Mouse (Mus musculus): Measurements from ENCODE around the gene Atp12a.

Atp12a gene

GRCm38 (mm10) chr14:56364711-56365237 is at the start of gene Atp12a:
TSS of gene Atp12a (plus strand) at chr14:56365068.
- DNase-seq = no peak

GRCm38 (mm10) chr14:56315519-56315918 is 49.3 kb upstream of the Atp12a start:
- DNase-seq = no peak

- no peak for DNase-seq
Measured at GRCm38 (mm10) chr14:56316333-56316732, 48.5 kb upstream of the Atp12a start.

- no peak for DNase-seq
Measured at GRCm38 (mm10) chr14:56322982-56323381, 41.9 kb upstream of the Atp12a start.

- DNase-seq = no peak
Measured at GRCm38 (mm10) chr14:56325038-56325437, 39.8 kb upstream of the Atp12a start.

GRCm38 (mm10) chr14:56333700-56334099 is 31.2 kb upstream of the Atp12a start:
- DNase-seq = no peak

- no peak for DNase-seq
Measured at GRCm38 (mm10) chr14:56334437-56334836, 30.4 kb upstream of the Atp12a start.

GRCm38 (mm10) chr14:56336032-56336431 is 28.8 kb upstream of the Atp12a start:
- no peak for DNase-seq

GRCm38 (mm10) chr14:56337075-56337474 is 27.8 kb upstream of the Atp12a start:
- no peak for DNase-seq

GRCm38 (mm10) chr14:56337696-56338095 is 27.2 kb upstream of the Atp12a start:
- DNase-seq = no peak

GRCm38 (mm10) chr14:56338882-56339442 is 25.9 kb upstream of the Atp12a start:
- DNase-seq = no peak

- peak; percentile 66 for DNase-seq
Measured at GRCm38 (mm10) chr14:56348704-56349103, 16.2 kb upstream of the Atp12a start.

- DNase-seq = peak; percentile 40
Measured at GRCm38 (mm10) chr14:56349541-56349940, 15.3 kb upstream of the Atp12a start.

GRCm38 (mm10) chr14:56351959-56352660 is 12.8 kb upstream of the Atp12a start:
- DNase-seq = no peak

GRCm38 (mm10) chr14:56354803-56355202 is 10.1 kb upstream of the Atp12a start:
- DNase-seq = no peak

- DNase-seq = no peak
Measured at GRCm38 (mm10) chr14:56355396-56355795, 9.5 kb upstream of the Atp12a start.

- DNase-seq = no peak
Measured at GRCm38 (mm10) chr14:56356196-56356595, 8.7 kb upstream of the Atp12a start.

GRCm38 (mm10) chr14:56358422-56358821 is 6.4 kb upstream of the Atp12a start:
- DNase-seq = no peak

- DNase-seq = no peak
Measured at GRCm38 (mm10) chr14:56359131-56359530, 5.7 kb upstream of the Atp12a start.

- no peak for DNase-seq
Measured at GRCm38 (mm10) chr14:56365292-56365691, 424 bp downstream of the Atp12a start.

GRCm38 (mm10) chr14:56366712-56367111 is 1.8 kb downstream of the Atp12a start:
- no peak for DNase-seq

- DNase-seq = no peak
Measured at GRCm38 (mm10) chr14:56368834-56369233, 4.0 kb downstream of the Atp12a start.

GRCm38 (mm10) chr14:56375731-56376130 is 10.9 kb downstream of the Atp12a start:
- peak; percentile 65 for DNase-seq

GRCm38 (mm10) chr14:56377745-56378144 is 12.9 kb downstream of the Atp12a start:
- DNase-seq = no peak

GRCm38 (mm10) chr14:56379336-56379735 is 14.5 kb downstream of the Atp12a start:
- no peak for DNase-seq
